Mouse (Mus musculus) embryonic facial prominence, embryonic 15.5 days (tissue): ENCODE results near the gene Ehhadh. TPM values are rescaled to one million over a fixed set of nuclear protein-coding genes. Genes with fewer than 3 reads are reported as not detected.
"Not testable (repeated sequence)": the region's sequence is repeated elsewhere in the genome, so short reads cannot be mapped to it uniquely, and the experiment has no call there.

Experiments used
- ATAC-seq: fragments of 200-750 bp; cut with Nextera tagmentation; 2 replicates; pipeline ENCODE4 v1.8.0; 2017; ENCODE audit warnings: low read depth, moderate TSS enrichment; ENCODE audit not compliant: insufficient number of reproducible peaks, low FRiP score, low TSS enrichment
- H3K27ac ChIP-seq: fragments of 300-500 bp; sonication (generic); replicated peaks from 2 replicates; pipeline ENCODE4 v1.5.1; 2015; ENCODE audit warnings: mild to moderate bottlenecking, inconsistent platforms
- H3K27me3 ChIP-seq: fragments of 300-500 bp; sonication (generic); 2 replicates; pipeline ENCODE4 v1.6.1; 2015; ENCODE audit warnings: inconsistent platforms
- H3K36me3 ChIP-seq: fragments of 300-500 bp; sonication (generic); 2 replicates; pipeline ENCODE4 v1.6.1; 2015; ENCODE audit warnings: mild to moderate bottlenecking, inconsistent platforms
- H3K4me1 ChIP-seq: fragments of 300-500 bp; sonication (generic); 2 replicates; pipeline ENCODE4 v1.6.1; 2015; ENCODE audit warnings: inconsistent platforms
- H3K4me2 ChIP-seq: fragments of 300-500 bp; sonication (generic); replicated peaks from 2 replicates; pipeline ENCODE4 v1.6.1; 2015; ENCODE audit warnings: mild to moderate bottlenecking, inconsistent platforms
- H3K4me3 ChIP-seq: fragments of 300-500 bp; sonication (generic); replicated peaks from 2 replicates; pipeline ENCODE4 v1.5.1; 2015; ENCODE audit warnings: mild to moderate bottlenecking, inconsistent platforms
- H3K9ac ChIP-seq: fragments of 300-500 bp; sonication (generic); 2 replicates; pipeline ENCODE4 v1.6.1; 2015; ENCODE audit warnings: inconsistent platforms
- H3K9me3 ChIP-seq: fragments of 300-500 bp; sonication (generic); replicated peaks from 2 replicates; pipeline ENCODE4 v1.6.1; 2016; ENCODE audit warnings: inconsistent platforms
- WGBS: fragments of 180-500 bp; shearing (Covaris S2); methylation state at CpG from one replicate; pipeline ENCODE4 v1.1.7; 2015; 5-methylcytosine and 5-hydroxymethylcytosine counted together
- polyA plus RNA-seq: library from polyadenylated mRNA; unstranded; fragments of >200 nt; fragmentation: Nextera tagmentation; extraction: Ambion mirVana; gene quantifications from 2 replicates; pipeline ENCODE4 v1.2.1, GENCODE M21; 2015

Ehhadh gene
- polyA plus RNA-seq, 1 experiment from 2014 or later, result 2.3 TPM

- H3K4me2 ChIP-seq, result peak within 1 kb of the TSS; percentile 76
- H3K9me3 ChIP-seq, result no peaks in the 10 kb centered on the region
- peak within 1 kb of the TSS; percentile 71 for H3K27ac ChIP-seq
- WGBS, result 1% methylated on average over 47 of the region's 47 CpGs
- H3K36me3 ChIP-seq, result 0 out of 2 replicates have a peak, but pooled peaks cover 3% of the 10 kb centered on the region
- ATAC-seq, result peak; percentile 97
- peak within 1 kb of the TSS; percentile 79 for H3K9ac ChIP-seq
- H3K4me3 ChIP-seq, result peak within 1 kb of the TSS; percentile 78
- H3K27me3 ChIP-seq, result no peaks in the 10 kb centered on the region
- H3K4me1 ChIP-seq, result no peaks in the 10 kb centered on the region
These were observed 6.5 kb upstream of the Ehhadh start, which contains the start of gene Map3k13 for GRCm38 (mm10) chr16:21793875-21794696. Gene Map3k13 (plus strand): TSS chr16:21794346.

- 40% methylated on average over 2 of the region's 2 CpGs for WGBS
- not testable (repeated sequence) for H3K27me3 ChIP-seq, H3K4me1 ChIP-seq, H3K9me3 ChIP-seq, ATAC-seq, H3K36me3 ChIP-seq, H3K27ac ChIP-seq, H3K9ac ChIP-seq
- Histone ChIP-seq H3K4me2 (peak overlapping the region; percentile 76), H3K4me3 (peak overlapping the region; percentile 78)
These were observed 5.6 kb upstream of the Ehhadh start for GRCm38 (mm10) chr16:21793080-21793810.

- Histone ChIP-seq H3K4me2 (no peak overlapping the region), H3K4me3 (no peak overlapping the region), H3K9ac (no peak overlapping the region), H3K27ac (no peak overlapping the region), H3K9me3 (no peaks in the 10 kb centered on the region), H3K36me3 (no peaks in the 10 kb centered on the region), H3K27me3 (no peaks in the 10 kb centered on the region), H3K4me1 (no peaks in the 10 kb centered on the region)
- ATAC-seq, result no peak
- 61% methylated on average over 3 of the region's 3 CpGs for WGBS
These were observed 4.2 kb upstream of the Ehhadh start for GRCm38 (mm10) chr16:21791779-21792178.

- Histone ChIP-seq H3K4me3 (no peak overlapping the region), H3K9me3 (no peaks in the 10 kb centered on the region), H3K9ac (no peak overlapping the region), H3K27ac (no peak overlapping the region), H3K27me3 (no peaks in the 10 kb centered on the region), H3K4me2 (no peak overlapping the region), H3K36me3 (no peaks in the 10 kb centered on the region), H3K4me1 (no peaks in the 10 kb centered on the region)
- ATAC-seq, result no peak
- 11% methylated on average over 1 of the region's 1 CpGs for WGBS
These were observed 2.9 kb upstream of the Ehhadh start for GRCm38 (mm10) chr16:21790469-21790868.

- H3K9ac ChIP-seq, result no peak overlapping the region
- H3K36me3 ChIP-seq, result no peaks in the 10 kb centered on the region
- no peak overlapping the region for H3K27ac ChIP-seq
- no peaks in the 10 kb centered on the region for H3K27me3 ChIP-seq
- no peaks in the 10 kb centered on the region for H3K4me1 ChIP-seq
- no peaks in the 10 kb centered on the region for H3K9me3 ChIP-seq
- H3K4me2 ChIP-seq, result no peak overlapping the region
- WGBS, result 60% methylated on average over 2 of the region's 2 CpGs
- ATAC-seq, result no peak
- no peak overlapping the region for H3K4me3 ChIP-seq
These were observed 1.6 kb upstream of the Ehhadh start for GRCm38 (mm10) chr16:21789180-21789579.

GRCm38 (mm10) chr16:21788581-21788980 is 974 bp upstream of the Ehhadh start:
- Histone ChIP-seq H3K4me1 (no peaks in the 10 kb centered on the region), H3K9ac (no peak overlapping the region), H3K36me3 (no peaks in the 10 kb centered on the region), H3K27me3 (no peaks in the 10 kb centered on the region), H3K4me3 (no peak overlapping the region), H3K4me2 (no peak overlapping the region), H3K27ac (no peak overlapping the region), H3K9me3 (no peaks in the 10 kb centered on the region)
- ATAC-seq, result no peak
- 54% methylated on average over 3 of the region's 3 CpGs for WGBS

GRCm38 (mm10) chr16:21786317-21786716 is 1.3 kb downstream of the Ehhadh start:
- ATAC-seq, result no peak
- no peak overlapping the region for H3K4me3 ChIP-seq
- H3K36me3 ChIP-seq, result no peaks in the 10 kb centered on the region
- H3K9ac ChIP-seq, result no peak overlapping the region
- no peak overlapping the region for H3K27ac ChIP-seq
- no peak overlapping the region for H3K4me2 ChIP-seq
- no peaks in the 10 kb centered on the region for H3K9me3 ChIP-seq
- H3K27me3 ChIP-seq, result no peaks in the 10 kb centered on the region
- 88% methylated on average over 8 of the region's 8 CpGs for WGBS
- no peaks in the 10 kb centered on the region for H3K4me1 ChIP-seq

GRCm38 (mm10) chr16:21785000-21785399 is 2.6 kb downstream of the Ehhadh start:
- Histone ChIP-seq H3K9ac (no peak overlapping the region), H3K36me3 (no peaks in the 10 kb centered on the region), H3K9me3 (no peaks in the 10 kb centered on the region), H3K27ac (no peak overlapping the region), H3K27me3 (no peaks in the 10 kb centered on the region), H3K4me1 (no peaks in the 10 kb centered on the region), H3K4me2 (no peak overlapping the region), H3K4me3 (no peak overlapping the region)
- no peak for ATAC-seq
- WGBS, result 72% methylated on average over 4 of the region's 4 CpGs

GRCm38 (mm10) chr16:21782807-21783206 is 4.8 kb downstream of the Ehhadh start:
- Histone ChIP-seq H3K9me3 (no peaks in the 10 kb centered on the region), H3K4me1 (no peaks in the 10 kb centered on the region), H3K36me3 (no peaks in the 10 kb centered on the region), H3K4me3 (no peak overlapping the region), H3K27me3 (no peaks in the 10 kb centered on the region), H3K4me2 (no peak overlapping the region), H3K9ac (no peak overlapping the region), H3K27ac (no peak overlapping the region)
- WGBS, result 55% methylated on average over 2 of the region's 2 CpGs
- ATAC-seq, result no peak

GRCm38 (mm10) chr16:21781895-21782294 is 5.7 kb downstream of the Ehhadh start:
- WGBS, result 87% methylated on average over 3 of the region's 3 CpGs
- no peak overlapping the region for H3K4me3 ChIP-seq
- no peak for ATAC-seq
- no peaks in the 10 kb centered on the region for H3K4me1 ChIP-seq
- no peak overlapping the region for H3K9ac ChIP-seq
- no peaks in the 10 kb centered on the region for H3K9me3 ChIP-seq
- H3K27me3 ChIP-seq, result no peaks in the 10 kb centered on the region
- H3K4me2 ChIP-seq, result no peak overlapping the region
- H3K27ac ChIP-seq, result no peak overlapping the region
- no peaks in the 10 kb centered on the region for H3K36me3 ChIP-seq

- Histone ChIP-seq H3K27ac (no peak overlapping the region), H3K4me2 (no peak overlapping the region), H3K27me3 (no peaks in the 10 kb centered on the region), H3K4me1 (no peaks in the 10 kb centered on the region), H3K36me3 (no peaks in the 10 kb centered on the region), H3K4me3 (no peak overlapping the region), H3K9ac (no peak overlapping the region), H3K9me3 (no peaks in the 10 kb centered on the region)
- 77% methylated on average over 3 of the region's 3 CpGs for WGBS
- ATAC-seq, result no peak
These were observed 6.3 kb downstream of the Ehhadh start for GRCm38 (mm10) chr16:21781277-21781676.
